Mouse (Mus musculus): ENCODE data around the gene Prl4a1.
"Not testable (repeated sequence)": the region's sequence is repeated elsewhere in the genome, so short reads cannot be mapped to it uniquely, and the experiment has no call there.

The Prl4a1 gene

DNA sequence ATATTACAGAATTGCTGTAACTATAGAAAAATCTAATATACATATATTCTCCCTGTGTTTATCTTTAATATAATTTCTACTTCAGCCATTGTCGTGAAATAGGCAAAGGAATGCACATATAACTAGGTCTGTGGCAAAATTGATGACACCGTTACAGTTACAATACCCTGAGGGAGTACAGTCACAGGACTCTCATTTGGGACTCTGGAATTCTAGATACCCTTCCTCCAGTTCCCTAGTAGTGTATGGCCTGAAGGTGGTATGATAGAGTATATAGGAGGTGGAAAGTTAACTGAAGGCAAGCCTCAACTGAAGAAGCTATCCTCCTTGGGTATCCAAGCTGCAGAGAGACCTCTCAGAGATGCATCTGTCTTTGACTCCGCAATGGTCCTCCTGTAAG lies at the start of gene Prl4a1:
TSS of gene Prl4a1 (plus strand) at position 301 of the 400 bp plus-strand sequence.
- no peak for DNase-seq (ENCODE audit: low spot score in 2 of 2)

DNA sequence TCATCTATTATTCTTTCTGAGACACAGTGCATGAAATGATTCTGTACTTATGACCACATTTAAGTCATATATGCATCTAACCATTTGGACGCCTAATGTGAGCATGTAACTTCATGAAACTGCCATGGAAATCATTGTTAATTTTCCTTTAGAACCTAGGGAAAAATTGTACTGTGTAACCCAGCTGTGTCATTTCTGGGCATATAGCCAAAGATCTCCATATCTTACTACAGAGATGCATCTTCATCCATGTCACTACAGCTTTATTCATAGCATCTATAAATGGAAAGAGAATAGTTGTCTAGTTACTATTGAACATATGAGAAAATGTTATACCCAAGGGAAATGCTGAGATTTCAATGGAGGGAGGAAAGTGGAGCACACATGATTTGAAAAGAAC lies 43.1 kb upstream of the Prl4a1 start:
- DNase-seq (ENCODE audit: low spot score in 2 of 2), result no peak

DNA sequence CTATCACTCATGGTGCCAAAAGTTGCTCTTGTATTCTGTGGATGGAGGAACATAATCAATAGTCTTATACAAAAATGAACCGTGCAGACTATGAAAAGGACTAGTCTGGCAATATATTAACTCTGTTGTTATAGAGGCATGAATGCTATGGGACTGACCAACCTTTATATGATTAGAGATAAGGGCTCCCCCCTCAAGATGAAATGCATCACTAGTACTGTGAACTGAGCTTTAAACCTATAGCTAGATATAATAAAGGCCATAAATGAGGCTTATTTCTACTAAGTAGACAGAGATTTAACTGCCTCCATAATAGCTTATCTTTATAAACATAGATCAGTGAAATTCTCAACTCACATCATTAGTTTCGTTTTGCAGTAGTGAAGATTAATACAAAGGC lies 41.7 kb upstream of the Prl4a1 start:
- not testable (repeated sequence) for DNase-seq (ENCODE audit: low spot score in 2 of 2)

DNA sequence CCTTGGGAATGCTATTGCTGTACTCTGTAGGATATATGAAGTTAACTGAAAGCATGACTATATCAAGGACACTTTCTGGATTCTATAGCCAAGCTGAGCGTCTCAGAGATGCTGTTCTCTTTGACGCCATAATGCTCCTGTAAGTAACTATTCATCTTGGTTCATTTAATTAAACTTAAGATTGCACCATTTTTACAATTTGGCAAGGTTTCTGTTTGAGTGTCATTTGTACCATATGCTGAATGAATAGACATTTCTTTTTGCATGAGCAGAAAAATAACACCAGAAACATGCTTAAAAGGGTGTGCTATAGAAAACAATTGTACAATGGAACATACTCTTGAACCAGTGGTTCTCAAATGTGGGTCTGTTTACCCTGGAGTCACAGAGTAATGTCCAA lies 38.4 kb upstream of the Prl4a1 start:
- DNase-seq (ENCODE audit: low spot score in 2 of 2), result no peak

DNA sequence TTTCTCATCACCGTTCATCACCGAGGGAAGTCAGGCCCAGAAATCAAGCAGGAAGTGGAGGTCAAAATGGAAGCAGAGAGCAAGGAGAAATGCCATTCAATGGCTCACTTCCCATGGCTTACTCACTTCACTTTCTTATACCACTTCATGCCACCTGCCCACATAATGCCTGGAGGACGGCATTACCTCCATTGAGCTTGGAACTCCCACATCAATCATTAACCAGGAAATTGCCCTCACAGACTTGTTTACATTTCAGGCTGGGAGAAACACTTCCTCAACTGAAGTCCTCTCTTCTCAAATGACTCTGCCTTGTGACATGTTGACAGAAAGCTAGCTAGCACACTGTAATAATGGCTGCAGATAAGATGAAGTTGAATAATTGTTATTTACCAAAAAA lies 19.5 kb upstream of the Prl4a1 start:
- DNase-seq (ENCODE audit: low spot score in 2 of 2), result not testable (repeated sequence)

DNA sequence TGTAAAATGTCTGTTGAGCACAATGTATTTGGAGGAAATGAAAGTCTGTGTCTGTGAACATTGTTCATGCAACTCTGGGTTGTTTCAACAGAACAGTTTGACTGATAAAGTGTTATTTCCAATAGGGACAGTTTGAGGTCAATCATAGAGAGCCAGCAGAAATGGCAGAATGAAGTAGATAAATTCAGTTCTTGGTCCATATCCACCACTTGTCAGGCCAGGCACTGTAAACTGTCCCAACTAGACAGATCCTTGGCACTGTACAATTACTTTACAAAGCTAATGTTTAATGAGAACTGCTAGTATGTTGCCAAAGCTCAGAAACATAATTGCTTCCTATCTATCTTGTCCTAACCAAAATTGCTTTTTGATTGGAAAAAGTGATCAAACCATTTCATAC lies 13.3 kb downstream of the Prl4a1 start:
- no peak for DNase-seq (ENCODE audit: low spot score in 2 of 2)

DNA sequence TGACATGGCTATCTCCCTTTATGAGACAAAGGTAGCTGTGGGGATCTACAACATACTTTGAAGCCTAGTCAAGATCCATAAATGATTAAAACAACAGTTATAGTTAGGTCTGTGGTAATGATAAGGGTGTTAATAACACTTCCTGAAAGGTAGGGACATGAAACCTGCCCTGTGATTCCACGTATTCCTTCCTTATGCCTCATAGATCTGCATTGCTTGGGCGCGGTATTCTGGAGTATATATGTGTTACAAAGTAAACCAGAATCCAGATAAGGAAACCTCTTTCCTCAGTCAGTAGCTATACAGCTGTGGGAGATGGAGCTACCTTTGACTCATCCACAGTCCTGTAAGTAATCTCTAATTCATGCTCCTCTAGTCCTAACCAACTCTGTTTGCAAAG lies 53.3 kb downstream of the Prl4a1 start:
- DNase-seq (ENCODE audit: low spot score in 2 of 2), result no peak
